Mouse (Mus musculus): ENCODE measurements around the gene Mien1.

GRCm38 (mm10) chr11:98477011-98477701 is 38.4 kb upstream of the Mien1 start:
- TF ChIP-seq CTCF (IDR thresholded peaks at IDR 0.05; ENCODE audit: control insufficient read depth, insufficient read depth, low read length) (no peak), POLR2A (IDR thresholded peaks at IDR 0.05; ENCODE audit: borderline replicate concordance, control insufficient read depth, low read depth, low read length) (no peak)

Measured in bone marrow, adult 2 months (tissue).